Mouse (Mus musculus) stomach, embryonic 14.5 days (tissue): ENCODE results near the gene Atp9a. TPM values are rescaled to one million over a fixed set of nuclear protein-coding genes. Genes with fewer than 3 reads are reported as not detected.

Experiments
- ATAC-seq: fragments of 200-750 bp; cut with Nextera tagmentation; 2 replicates; pipeline ENCODE4 v1.8.0; 2017; ENCODE audit warnings: low read depth, moderate TSS enrichment; ENCODE audit not compliant: insufficient number of reproducible peaks, insufficient read depth, low FRiP score
- H3K27ac ChIP-seq: fragments of 300-500 bp; sonication (generic); 2 replicates; pipeline ENCODE4 v1.5.1; 2014; ENCODE audit warnings: mild to moderate bottlenecking, low read length, moderate library complexity, mixed read lengths
- H3K27me3 ChIP-seq: fragments of 300-500 bp; sonication (generic); 2 replicates; pipeline ENCODE4 v1.6.1; 2014; ENCODE audit warnings: low read length, control low read depth, mixed read lengths; ENCODE audit not compliant: control insufficient read depth, insufficient read depth
- H3K36me3 ChIP-seq: fragments of 300-500 bp; sonication (generic); 2 replicates; pipeline ENCODE4 v1.6.1; 2014; ENCODE audit warnings: mild to moderate bottlenecking, control low read depth, low read length, moderate library complexity, mixed read lengths; ENCODE audit not compliant: control insufficient read depth, insufficient read depth
- H3K4me1 ChIP-seq: fragments of 300-500 bp; sonication (generic); 2 replicates; pipeline ENCODE4 v1.6.1; 2014; ENCODE audit warnings: low read length, control low read depth, mixed read lengths; ENCODE audit not compliant: control insufficient read depth, insufficient read depth
- H3K4me2 ChIP-seq: fragments of 300-500 bp; sonication (generic); replicated peaks from 2 replicates; pipeline ENCODE4 v1.6.1; 2014; ENCODE audit warnings: low read depth, low read length, control low read depth
- H3K4me3 ChIP-seq: fragments of 300-500 bp; sonication (generic); 2 replicates; pipeline ENCODE4 v1.5.1; 2014; ENCODE audit warnings: low read depth, low read length, control low read depth
- H3K9ac ChIP-seq: fragments of 300-500 bp; sonication (generic); replicated peaks from 2 replicates; pipeline ENCODE4 v1.6.1; 2014; ENCODE audit warnings: low read depth, mild to moderate bottlenecking, control low read depth, low read length, moderate library complexity, mixed read lengths
- H3K9me3 ChIP-seq: fragments of 300-500 bp; sonication (generic); 2 replicates; pipeline ENCODE4 v1.6.1; 2016; ENCODE audit warnings: low read depth, low read length, control low read depth; ENCODE audit not compliant: control insufficient read depth
- WGBS: fragments of 180-500 bp; shearing (Covaris S2); extraction: QIAGEN DNeasy Blood & Tissue Kit; methylation state at CpG from one replicate; pipeline ENCODE4 v1.1.7; 2014; 5-methylcytosine and 5-hydroxymethylcytosine counted together
- polyA plus RNA-seq: library from polyadenylated mRNA; unstranded; fragments of >200 nt; fragmentation: Nextera tagmentation; extraction: Ambion mirVana; gene quantifications from 2 replicates; pipeline ENCODE4 v1.2.1, GENCODE M21; 2014

The Atp9a gene
- polyA plus RNA-seq, 1 experiment from 2014 or later, result 12.6 TPM

- no peak overlapping the region for H3K4me3 ChIP-seq
- no peak for ATAC-seq
- H3K27ac ChIP-seq, result no peak overlapping the region
- no peaks in the 10 kb centered on the region for H3K27me3 ChIP-seq
- H3K4me2 ChIP-seq, result no peak overlapping the region
- no peaks in the 10 kb centered on the region for H3K36me3 ChIP-seq
- H3K9me3 ChIP-seq, result no peaks in the 10 kb centered on the region
- H3K9ac ChIP-seq, result no peak overlapping the region
- WGBS, result 42% methylated on average over 11 of the region's 11 CpGs
- H3K4me1 ChIP-seq, result peaks cover 2% of the 10 kb centered on the region; the same call in 1 of the 2 replicates
Measured at GRCm38 (mm10) chr2:168734023-168734422, 8.2 kb downstream of the Atp9a start.

- 79% methylated on average over 8 of the region's 8 CpGs for WGBS
- H3K4me3 ChIP-seq, result no peak overlapping the region
- H3K27ac ChIP-seq, result no peak overlapping the region
- no peak overlapping the region for H3K9ac ChIP-seq
- no peak; the same call in 1 of the 2 replicates for ATAC-seq
- peaks cover 6% of the 10 kb centered on the region; the same call in 1 of the 2 replicates for H3K4me1 ChIP-seq
- no peaks in the 10 kb centered on the region for H3K9me3 ChIP-seq
- no peaks in the 10 kb centered on the region for H3K27me3 ChIP-seq
- H3K36me3 ChIP-seq, result no peaks in the 10 kb centered on the region
- H3K4me2 ChIP-seq, result no peak overlapping the region
Measured at GRCm38 (mm10) chr2:168731258-168731657, 11.0 kb downstream of the Atp9a start.

- no peak for ATAC-seq
Measured at GRCm38 (mm10) chr2:168729736-168730135, 12.5 kb downstream of the Atp9a start.

GRCm38 (mm10) chr2:168728045-168728444, 14.2 kb downstream of the Atp9a start:
- Histone ChIP-seq H3K4me2 (no peak overlapping the region), H3K9ac (no peak overlapping the region), H3K36me3 (no peaks in the 10 kb centered on the region), H3K27me3 (no peaks in the 10 kb centered on the region), H3K4me1 (peaks cover 9% of the 10 kb centered on the region; the same call in 1 of the 2 replicates), H3K4me3 (no peak overlapping the region), H3K9me3 (no peaks in the 10 kb centered on the region), H3K27ac (no peak overlapping the region)
- WGBS, result 70% methylated on average over 12 of the region's 12 CpGs
- ATAC-seq, result no peak

More at GRCm38 (mm10) chr2:168729736-168730135, 12.5 kb downstream of the Atp9a start:
- Histone ChIP-seq H3K27me3 (no peaks in the 10 kb centered on the region), H3K9me3 (no peaks in the 10 kb centered on the region), H3K4me1 (peaks cover 9% of the 10 kb centered on the region; the same call in 1 of the 2 replicates), H3K4me3 (no peak overlapping the region), H3K36me3 (no peaks in the 10 kb centered on the region), H3K9ac (no peak overlapping the region), H3K27ac (no peak overlapping the region), H3K4me2 (no peak overlapping the region)
- WGBS, result 82% methylated on average over 12 of the region's 12 CpGs

- 38% methylated on average over 6 of the region's 6 CpGs for WGBS
- Histone ChIP-seq H3K27me3 (no peaks in the 10 kb centered on the region), H3K9ac (no peak overlapping the region), H3K36me3 (no peaks in the 10 kb centered on the region), H3K9me3 (no peaks in the 10 kb centered on the region), H3K4me1 (peaks cover 9% of the 10 kb centered on the region; the same call in 1 of the 2 replicates), H3K4me2 (no peak overlapping the region), H3K27ac (no peak overlapping the region), H3K4me3 (no peak overlapping the region)
- peak; percentile 68 for ATAC-seq
Measured at GRCm38 (mm10) chr2:168726007-168726406, 16.2 kb downstream of the Atp9a start.

GRCm38 (mm10) chr2:168721313-168721712, 20.9 kb downstream of the Atp9a start:
- Histone ChIP-seq H3K36me3 (no peaks in the 10 kb centered on the region), H3K4me3 (no peak overlapping the region), H3K4me1 (peaks cover 4% of the 10 kb centered on the region; the same call in 1 of the 2 replicates), H3K27ac (no peak overlapping the region), H3K27me3 (no peaks in the 10 kb centered on the region), H3K9me3 (no peaks in the 10 kb centered on the region), H3K4me2 (no peak overlapping the region), H3K9ac (no peak overlapping the region)
- ATAC-seq, result no peak
- 79% methylated on average over 14 of the region's 14 CpGs for WGBS

GRCm38 (mm10) chr2:168719742-168720141, 22.5 kb downstream of the Atp9a start:
- ATAC-seq, result no peak
- H3K9ac ChIP-seq, result no peak overlapping the region
- 70% methylated on average over 4 of the region's 4 CpGs for WGBS
- H3K27ac ChIP-seq, result no peak overlapping the region
- H3K36me3 ChIP-seq, result no peaks in the 10 kb centered on the region
- no peaks in the 10 kb centered on the region for H3K27me3 ChIP-seq
- no peaks in the 10 kb centered on the region for H3K4me1 ChIP-seq
- no peaks in the 10 kb centered on the region for H3K9me3 ChIP-seq
- H3K4me3 ChIP-seq, result no peak overlapping the region
- H3K4me2 ChIP-seq, result no peak overlapping the region

GRCm38 (mm10) chr2:168718735-168719134, 23.5 kb downstream of the Atp9a start:
- Histone ChIP-seq H3K4me1 (no peaks in the 10 kb centered on the region), H3K4me2 (no peak overlapping the region), H3K9me3 (no peaks in the 10 kb centered on the region), H3K36me3 (no peaks in the 10 kb centered on the region), H3K4me3 (no peak overlapping the region), H3K9ac (no peak overlapping the region), H3K27ac (no peak overlapping the region), H3K27me3 (no peaks in the 10 kb centered on the region)
- WGBS, result 67% methylated on average over 10 of the region's 10 CpGs
- ATAC-seq, result no peak

GRCm38 (mm10) chr2:168718267-168718666, 23.9 kb downstream of the Atp9a start:
- Histone ChIP-seq H3K4me1 (no peaks in the 10 kb centered on the region), H3K9ac (no peak overlapping the region)
- WGBS, result 20% methylated on average over 2 of the region's 2 CpGs

More at GRCm38 (mm10) chr2:168718267-168718666, 23.9 kb downstream of the Atp9a start:
- Histone ChIP-seq H3K36me3 (no peaks in the 10 kb centered on the region), H3K9me3 (no peaks in the 10 kb centered on the region), H3K27ac (no peak overlapping the region), H3K4me3 (no peak overlapping the region), H3K4me2 (no peak overlapping the region), H3K27me3 (no peaks in the 10 kb centered on the region)
- ATAC-seq, result peak; percentile 28; the same call in 1 of the 2 replicates
